Mouse (Mus musculus) bone marrow, adult 2 months (tissue): Measurements from ENCODE around the gene Trp63.

Source experiments
- CTCF ChIP-seq: fragments of 200-500 bp; IDR thresholded peaks from 2 replicates; pipeline ENCODE4 v1.5.1; 2011; ENCODE audit warnings: low read length, control low read depth; ENCODE audit not compliant: control insufficient read depth, insufficient read depth
- POLR2A ChIP-seq: fragments of 200-500 bp; IDR thresholded peaks from 2 replicates; pipeline ENCODE4 v1.6.1; 2011; ENCODE audit warnings: low read depth, mild to moderate bottlenecking, control low read depth, low read length, borderline replicate concordance; ENCODE audit not compliant: control insufficient read depth

DNA sequence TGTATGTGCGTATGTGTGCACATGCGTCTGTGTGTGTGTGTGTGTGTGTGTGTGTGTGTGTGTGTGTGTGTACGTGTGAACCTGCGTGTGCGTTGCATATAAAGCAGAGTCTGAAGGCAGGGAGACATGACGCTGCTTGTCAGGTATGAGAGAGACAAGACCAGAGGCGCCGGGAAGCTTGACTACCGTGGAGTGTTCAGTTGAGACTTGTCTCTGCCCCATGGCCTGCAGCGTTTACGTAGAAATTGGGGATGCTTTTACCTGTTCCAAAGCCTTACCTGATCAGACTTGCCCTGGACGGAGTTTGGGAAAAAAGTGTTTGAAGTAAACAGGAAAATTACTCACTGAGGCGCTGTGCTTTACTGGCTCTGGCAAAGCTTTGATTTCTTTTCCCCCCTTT is 160.1 kb downstream of the Trp63 start:
- TF ChIP-seq POLR2A = no peak
- no peak for TF ChIP-seq CTCF
